Mouse (Mus musculus): ENCODE measurements around the gene Nup210l. TPM values are rescaled to one million over a fixed set of nuclear protein-coding genes. Genes with fewer than 3 reads are reported as not detected.

Gene Nup210l
- polyA plus RNA-seq, 1 experiment from 2014 or later: 0.10 TPM

- Histone ChIP-seq H3K4me1 (ENCODE audit: insufficient read depth, low read depth, low read length) (peaks cover 4% of the 10 kb centered on the region), H3K36me3 (ENCODE audit: insufficient read depth, low read length) (peaks cover 6% of the 10 kb centered on the region; the same call in 1 of the 2 replicates), H3K9me3 (ENCODE audit: low read length) (no peaks in the 10 kb centered on the region), H3K9ac (replicated peaks; ENCODE audit: low read depth) (no peak overlapping the region), H3K27me3 (replicated peaks; ENCODE audit: insufficient read depth, low read length) (no peaks in the 10 kb centered on the region), H3K4me3 (ENCODE audit: low read depth, low read length) (no peak overlapping the region), H3K27ac (ENCODE audit: low read length) (no peak overlapping the region), H3K4me2 (replicated peaks; ENCODE audit: low read depth, low read length) (no peak overlapping the region)
- ATAC-seq (no peak), DNase-seq (ENCODE audit: low spot score) (no peak)
- TF ChIP-seq CTCF (IDR thresholded peaks at IDR 0.05) (peak; percentile 18; the same call in 1 of the 2 replicates), EP300 (IDR thresholded peaks at IDR 0.05) (no peak)
- 84% methylated on average over 10 of the region's 10 CpGs for WGBS
Measured at GRCm38 (mm10) chr3:90224331-90224730, 120.4 kb downstream of the Nup210l start.

- H3K4me3 ChIP-seq (ENCODE audit: low read depth, low read length): peak overlapping the region; percentile 75
- H3K36me3 ChIP-seq (ENCODE audit: insufficient read depth, low read length): 0 out of 2 replicates have a peak, but pooled peaks cover 7% of the 10 kb centered on the region
- DNase-seq (ENCODE audit: low spot score) (no peak), ATAC-seq (no peak)
- peak overlapping the region; percentile 88 for H3K27ac ChIP-seq (ENCODE audit: low read length)
- no peak for TF ChIP-seq EP300 (IDR thresholded peaks at IDR 0.05)
- no peak for TF ChIP-seq CTCF (IDR thresholded peaks at IDR 0.05)
- 8% methylated on average over 8 of the region's 8 CpGs for WGBS
- H3K9ac ChIP-seq (replicated peaks; ENCODE audit: low read depth): no peak overlapping the region; the same call in 1 of the 2 replicates
- peak overlapping the region; percentile 90 for H3K4me2 ChIP-seq (replicated peaks; ENCODE audit: low read depth, low read length)
- peaks cover 2% of the 10 kb centered on the region; the same call in 1 of the 2 replicates for H3K4me1 ChIP-seq (ENCODE audit: insufficient read depth, low read depth, low read length)
- no peaks in the 10 kb centered on the region for H3K27me3 ChIP-seq (replicated peaks; ENCODE audit: insufficient read depth, low read length)
- no peaks in the 10 kb centered on the region for H3K9me3 ChIP-seq (ENCODE audit: low read length)
Measured at GRCm38 (mm10) chr3:90231075-90231474, 127.1 kb downstream of the Nup210l start.

- H3K4me1 ChIP-seq (ENCODE audit: insufficient read depth, low read depth, low read length): peaks cover 2% of the 10 kb centered on the region; the same call in 1 of the 2 replicates
- TF ChIP-seq EP300 (IDR thresholded peaks at IDR 0.05) (no peak), CTCF (IDR thresholded peaks at IDR 0.05) (peak; percentile 33)
- no peaks in the 10 kb centered on the region for H3K9me3 ChIP-seq (ENCODE audit: low read length)
- no peaks in the 10 kb centered on the region for H3K27me3 ChIP-seq (replicated peaks; ENCODE audit: insufficient read depth, low read length)
- peak within 1 kb of the TSS; percentile 82 for H3K9ac ChIP-seq (replicated peaks; ENCODE audit: low read depth)
- H3K36me3 ChIP-seq (ENCODE audit: insufficient read depth, low read length): 0 out of 2 replicates have a peak, but pooled peaks cover 13% of the 10 kb centered on the region
- H3K4me3 ChIP-seq (ENCODE audit: low read depth, low read length): peak within 1 kb of the TSS; percentile 75
- ATAC-seq (peak; percentile 99), DNase-seq (ENCODE audit: low spot score) (peak; percentile 98)
- H3K4me2 ChIP-seq (replicated peaks; ENCODE audit: low read depth, low read length): peak within 1 kb of the TSS; percentile 90
- WGBS: under 1% methylated on average over 61 of the region's 61 CpGs
- H3K27ac ChIP-seq (ENCODE audit: low read length): peak within 1 kb of the TSS; percentile 88
Measured at GRCm38 (mm10) chr3:90231507-90232333, 127.8 kb downstream of the Nup210l start, which contains the start of gene Jtb. Gene Jtb, plus strand, starts transcription at chr3:90231597.

DNA sequence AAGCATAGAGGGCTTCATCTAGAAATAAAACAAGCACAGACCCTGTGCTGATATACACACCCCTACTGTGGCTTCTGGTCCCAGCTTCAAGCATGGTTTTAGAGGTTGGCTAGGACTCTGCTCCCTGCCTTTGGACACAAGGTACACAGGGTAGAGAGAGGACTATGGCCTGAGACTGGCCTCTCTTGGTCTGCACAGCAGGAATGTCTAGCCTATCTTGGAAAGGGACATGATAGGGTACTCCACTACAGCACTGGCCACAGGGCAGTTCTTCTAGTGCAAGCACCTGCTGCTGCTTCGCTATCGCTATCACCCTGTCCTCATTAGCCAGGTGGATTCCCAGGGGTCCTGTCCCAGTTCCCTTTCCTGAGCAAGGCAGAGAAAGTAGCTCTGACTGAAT, 137.3 kb downstream of the Nup210l start:
- Histone ChIP-seq H3K4me2 (replicated peaks; ENCODE audit: low read depth, low read length) (no peak overlapping the region), H3K4me1 (ENCODE audit: insufficient read depth, low read depth, low read length) (peaks cover 11% of the 10 kb centered on the region; the same call in 1 of the 2 replicates), H3K9me3 (ENCODE audit: low read length) (no peaks in the 10 kb centered on the region), H3K4me3 (ENCODE audit: low read depth, low read length) (no peak overlapping the region), H3K27ac (ENCODE audit: low read length) (no peak overlapping the region), H3K27me3 (replicated peaks; ENCODE audit: insufficient read depth, low read length) (no peaks in the 10 kb centered on the region), H3K36me3 (ENCODE audit: insufficient read depth, low read length) (0 out of 2 replicates have a peak, but pooled peaks cover 4% of the 10 kb centered on the region), H3K9ac (replicated peaks; ENCODE audit: low read depth) (no peak overlapping the region)
- 95% methylated on average over 2 of the region's 2 CpGs for WGBS
- no peak for TF ChIP-seq EP300 (IDR thresholded peaks at IDR 0.05)
- TF ChIP-seq CTCF (IDR thresholded peaks at IDR 0.05): no peak
- ATAC-seq (no peak), DNase-seq (ENCODE audit: low spot score) (no peak)

GRCm38 (mm10) chr3:90241669-90242358, 137.9 kb downstream of the Nup210l start:
- no peaks in the 10 kb centered on the region for H3K27me3 ChIP-seq (replicated peaks; ENCODE audit: insufficient read depth, low read length)
- peaks cover 11% of the 10 kb centered on the region; the same call in 1 of the 2 replicates for H3K4me1 ChIP-seq (ENCODE audit: insufficient read depth, low read depth, low read length)
- 84% methylated on average over 10 of the region's 10 CpGs for WGBS
- H3K36me3 ChIP-seq (ENCODE audit: insufficient read depth, low read length): no peaks in the 10 kb centered on the region
- H3K9me3 ChIP-seq (ENCODE audit: low read length): no peaks in the 10 kb centered on the region
- ATAC-seq (no peak), DNase-seq (ENCODE audit: low spot score) (no peak)
- TF ChIP-seq EP300 (IDR thresholded peaks at IDR 0.05) (no peak), CTCF (IDR thresholded peaks at IDR 0.05) (no peak)
- H3K4me3 ChIP-seq (ENCODE audit: low read depth, low read length): no peak overlapping the region
- no peak overlapping the region for H3K9ac ChIP-seq (replicated peaks; ENCODE audit: low read depth)
- no peak overlapping the region for H3K4me2 ChIP-seq (replicated peaks; ENCODE audit: low read depth, low read length)
- no peak overlapping the region for H3K27ac ChIP-seq (ENCODE audit: low read length)
